Mouse (Mus musculus): ENCODE results near the gene Tspan11. TPM values are rescaled to one million over a fixed set of nuclear protein-coding genes. Genes with fewer than 3 reads are reported as not detected.
A peak's percentile ranks its signal among the peaks of the same experiment; 100 is the strongest.

The Tspan11 gene
- polyA plus RNA-seq, 1 experiment: 0.99 TPM

GRCm38 (mm10) chr6:127970120-127970519, 82.7 kb downstream of the Tspan11 start:
- Histone ChIP-seq H3K79me3 (ENCODE audit: low read depth) (no peaks in the 10 kb centered on the region), H3K4me3 (ENCODE audit: insufficient read depth, poor library complexity, severe bottlenecking) (no peak overlapping the region), H3ac (ENCODE audit: control insufficient read depth, insufficient read length, low read depth) (no peak overlapping the region), H3K36me3 (ENCODE audit: control insufficient read depth, insufficient read depth) (no peaks in the 10 kb centered on the region), H3K27me3 (ENCODE audit: control insufficient read depth, insufficient read depth, insufficient read length) (no peaks in the 10 kb centered on the region), H3K79me2 (ENCODE audit: control insufficient read depth, insufficient read depth) (no peaks in the 10 kb centered on the region)
- TF ChIP-seq CTCF (IDR thresholded peaks at IDR 0.05; ENCODE audit: control insufficient read depth, insufficient read depth, insufficient read length) (peak; percentile 90), CEBPB (IDR thresholded peaks at IDR 0.05; ENCODE audit: low read depth) (no peak)

- no peaks in the 10 kb centered on the region for H3K36me3 ChIP-seq (ENCODE audit: control insufficient read depth, insufficient read depth)
- no peaks in the 10 kb centered on the region for H3K79me3 ChIP-seq (ENCODE audit: low read depth)
- no peaks in the 10 kb centered on the region for H3K79me2 ChIP-seq (ENCODE audit: control insufficient read depth, insufficient read depth)
- TF ChIP-seq CEBPB (IDR thresholded peaks at IDR 0.05; ENCODE audit: low read depth) (no peak), MYOG (IDR thresholded peaks at IDR 0.05; ENCODE audit: control insufficient read depth, extremely low read depth, insufficient read length) (no peak), MYOD1 (IDR thresholded peaks at IDR 0.05; ENCODE audit: control insufficient read depth, insufficient read length, low read depth) (no peak), CTCF (IDR thresholded peaks at IDR 0.05; ENCODE audit: control insufficient read depth, insufficient read depth, insufficient read length) (no peak), FOSL1 (IDR thresholded peaks at IDR 0.05; ENCODE audit: insufficient read depth, low read length, poor library complexity, severe bottlenecking) (no peak), USF1 (IDR thresholded peaks at IDR 0.05; ENCODE audit: low read depth) (no peak), MAX (IDR thresholded peaks at IDR 0.05) (no peak)
- H3K4me3 ChIP-seq (ENCODE audit: insufficient read depth, poor library complexity, severe bottlenecking): no peak overlapping the region
- H3K27me3 ChIP-seq (ENCODE audit: control insufficient read depth, insufficient read depth, insufficient read length): no peaks in the 10 kb centered on the region
- no peak overlapping the region for H3ac ChIP-seq (ENCODE audit: control insufficient read depth, insufficient read length, low read depth)
Measured at GRCm38 (mm10) chr6:127970848-127971247, 83.5 kb downstream of the Tspan11 start.

DNA sequence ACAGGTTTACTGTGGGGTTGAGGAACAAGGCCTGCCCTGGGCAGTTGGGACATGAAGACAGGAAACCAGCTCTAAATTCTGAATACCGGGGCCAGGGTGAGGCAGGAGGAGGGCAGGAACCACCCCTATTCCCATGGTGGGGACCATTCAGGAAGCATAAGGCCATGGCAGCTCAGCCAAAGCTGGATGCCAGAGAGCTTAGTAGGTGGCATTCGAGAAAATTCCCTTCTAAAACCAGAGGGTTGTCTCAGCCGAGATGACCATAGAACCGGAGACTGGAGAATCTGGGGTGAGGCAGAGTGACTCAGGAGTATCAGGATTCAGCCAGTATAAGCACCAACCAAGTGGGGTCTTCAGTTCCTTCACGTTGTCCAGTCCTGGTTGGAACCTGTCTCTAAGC, 84.5 kb downstream of the Tspan11 start:
- H3K79me3 ChIP-seq (ENCODE audit: low read depth): no peaks in the 10 kb centered on the region
- H3ac ChIP-seq (ENCODE audit: control insufficient read depth, insufficient read length, low read depth): no peak overlapping the region
- no peak overlapping the region for H3K4me3 ChIP-seq (ENCODE audit: insufficient read depth, poor library complexity, severe bottlenecking)
- no peaks in the 10 kb centered on the region for H3K36me3 ChIP-seq (ENCODE audit: control insufficient read depth, insufficient read depth)
- TF ChIP-seq FOSL1 (IDR thresholded peaks at IDR 0.05; ENCODE audit: insufficient read depth, low read length, poor library complexity, severe bottlenecking): no peak
- TF ChIP-seq MYOD1 (IDR thresholded peaks at IDR 0.05; ENCODE audit: control insufficient read depth, insufficient read length, low read depth): no peak
- TF ChIP-seq USF1 (IDR thresholded peaks at IDR 0.05; ENCODE audit: low read depth): no peak
- TF ChIP-seq CTCF (IDR thresholded peaks at IDR 0.05; ENCODE audit: control insufficient read depth, insufficient read depth, insufficient read length): no peak
- TF ChIP-seq CEBPB (IDR thresholded peaks at IDR 0.05; ENCODE audit: low read depth): no peak
- TF ChIP-seq MAX (IDR thresholded peaks at IDR 0.05): no peak
- no peak for TF ChIP-seq MYOG (IDR thresholded peaks at IDR 0.05; ENCODE audit: control insufficient read depth, extremely low read depth, insufficient read length)
- H3K27me3 ChIP-seq (ENCODE audit: control insufficient read depth, insufficient read depth, insufficient read length): no peaks in the 10 kb centered on the region
- no peaks in the 10 kb centered on the region for H3K79me2 ChIP-seq (ENCODE audit: control insufficient read depth, insufficient read depth)

DNA sequence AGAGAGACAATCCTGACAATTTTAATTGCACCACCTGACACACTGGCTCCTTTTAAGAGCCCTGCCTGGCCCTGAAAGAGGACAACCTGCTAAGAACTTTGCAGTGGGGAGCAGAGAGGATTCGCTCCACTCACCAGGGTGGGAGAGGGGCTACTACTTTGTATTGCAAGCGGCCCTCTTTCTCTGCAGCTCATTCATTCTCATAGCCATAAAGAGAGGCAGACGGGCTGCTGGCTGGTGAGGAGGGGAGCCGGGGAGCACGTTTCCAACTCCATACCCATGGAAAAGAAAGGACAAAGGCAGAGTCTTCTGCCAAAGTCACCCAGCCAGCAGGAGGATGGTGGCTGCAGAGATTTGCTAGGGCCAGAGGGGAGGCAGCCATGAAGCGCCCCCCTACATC, 86.2 kb downstream of the Tspan11 start:
- Histone ChIP-seq H3K4me3 (ENCODE audit: insufficient read depth, poor library complexity, severe bottlenecking) (no peak overlapping the region), H3K79me3 (ENCODE audit: low read depth) (no peaks in the 10 kb centered on the region), H3K36me3 (ENCODE audit: control insufficient read depth, insufficient read depth) (no peaks in the 10 kb centered on the region), H3K27me3 (ENCODE audit: control insufficient read depth, insufficient read depth, insufficient read length) (no peaks in the 10 kb centered on the region), H3ac (ENCODE audit: control insufficient read depth, insufficient read length, low read depth) (no peak overlapping the region), H3K79me2 (ENCODE audit: control insufficient read depth, insufficient read depth) (no peaks in the 10 kb centered on the region)
- TF ChIP-seq USF1 (IDR thresholded peaks at IDR 0.05; ENCODE audit: low read depth) (no peak), MAX (IDR thresholded peaks at IDR 0.05) (no peak), MYOG (IDR thresholded peaks at IDR 0.05; ENCODE audit: control insufficient read depth, extremely low read depth, insufficient read length) (no peak), CTCF (IDR thresholded peaks at IDR 0.05; ENCODE audit: control insufficient read depth, insufficient read depth, insufficient read length) (no peak), MYOD1 (IDR thresholded peaks at IDR 0.05; ENCODE audit: control insufficient read depth, insufficient read length, low read depth) (no peak), FOSL1 (IDR thresholded peaks at IDR 0.05; ENCODE audit: insufficient read depth, low read length, poor library complexity, severe bottlenecking) (no peak), CEBPB (IDR thresholded peaks at IDR 0.05; ENCODE audit: low read depth) (no peak)

DNA sequence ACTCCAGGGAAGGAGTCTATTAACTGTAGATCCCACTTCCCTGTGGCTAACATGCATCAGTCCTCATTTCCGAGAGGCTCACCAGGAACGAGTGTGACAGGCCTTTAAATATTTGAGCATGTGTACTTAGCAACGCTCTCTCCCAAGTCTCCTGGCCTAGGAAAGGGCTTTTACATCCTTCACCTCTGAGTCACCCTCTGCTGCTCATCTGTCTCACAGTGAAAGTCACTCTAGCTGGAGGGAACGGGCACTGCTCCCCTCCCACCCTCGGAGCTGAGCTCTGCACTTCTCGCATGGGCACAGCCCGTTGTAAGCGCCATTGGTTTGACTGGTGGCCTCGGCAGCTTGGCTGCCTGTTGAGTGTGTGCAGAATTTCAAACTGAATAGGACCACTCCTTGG, 86.6 kb downstream of the Tspan11 start:
- no peaks in the 10 kb centered on the region for H3K79me2 ChIP-seq (ENCODE audit: control insufficient read depth, insufficient read depth)
- no peak overlapping the region for H3K4me3 ChIP-seq (ENCODE audit: insufficient read depth, poor library complexity, severe bottlenecking)
- H3ac ChIP-seq (ENCODE audit: control insufficient read depth, insufficient read length, low read depth): no peak overlapping the region
- H3K79me3 ChIP-seq (ENCODE audit: low read depth): no peaks in the 10 kb centered on the region
- H3K36me3 ChIP-seq (ENCODE audit: control insufficient read depth, insufficient read depth): no peaks in the 10 kb centered on the region
- TF ChIP-seq MAX (IDR thresholded peaks at IDR 0.05) (peak; percentile 85), USF1 (IDR thresholded peaks at IDR 0.05; ENCODE audit: low read depth) (no peak), CEBPB (IDR thresholded peaks at IDR 0.05; ENCODE audit: low read depth) (no peak), MYOG (IDR thresholded peaks at IDR 0.05; ENCODE audit: control insufficient read depth, extremely low read depth, insufficient read length) (no peak), MYOD1 (IDR thresholded peaks at IDR 0.05; ENCODE audit: control insufficient read depth, insufficient read length, low read depth) (peak; percentile 18), CTCF (IDR thresholded peaks at IDR 0.05; ENCODE audit: control insufficient read depth, insufficient read depth, insufficient read length) (no peak)
- no peaks in the 10 kb centered on the region for H3K27me3 ChIP-seq (ENCODE audit: control insufficient read depth, insufficient read depth, insufficient read length)

DNA sequence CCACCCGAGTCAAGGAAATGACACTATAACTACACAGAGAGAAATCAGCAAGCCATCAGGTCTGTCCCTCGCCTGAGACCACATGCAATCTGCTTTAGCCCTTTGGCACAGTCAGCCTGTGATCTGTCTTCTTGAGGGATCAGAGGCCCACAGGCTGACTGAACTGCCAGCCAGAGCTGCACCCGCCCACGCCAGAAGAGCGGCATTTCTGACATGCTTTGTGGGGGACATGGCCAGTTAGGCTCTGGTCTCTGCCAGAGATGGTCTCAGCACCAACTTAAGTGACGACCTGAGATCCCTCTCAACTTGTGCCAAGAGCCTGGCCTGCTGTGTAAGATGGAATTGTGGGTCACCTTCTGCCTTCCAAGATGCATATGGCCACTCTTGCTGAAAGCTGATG, 89.3 kb downstream of the Tspan11 start:
- TF ChIP-seq USF1 (IDR thresholded peaks at IDR 0.05; ENCODE audit: low read depth) (no peak), MAX (IDR thresholded peaks at IDR 0.05) (no peak), CTCF (IDR thresholded peaks at IDR 0.05; ENCODE audit: control insufficient read depth, insufficient read depth, insufficient read length) (no peak), CEBPB (IDR thresholded peaks at IDR 0.05; ENCODE audit: low read depth) (no peak), FOSL1 (IDR thresholded peaks at IDR 0.05; ENCODE audit: insufficient read depth, low read length, poor library complexity, severe bottlenecking) (no peak), MYOD1 (IDR thresholded peaks at IDR 0.05; ENCODE audit: control insufficient read depth, insufficient read length, low read depth) (no peak), MYOG (IDR thresholded peaks at IDR 0.05; ENCODE audit: control insufficient read depth, extremely low read depth, insufficient read length) (no peak)
- H3K27me3 ChIP-seq (ENCODE audit: control insufficient read depth, insufficient read depth, insufficient read length): no peaks in the 10 kb centered on the region
- no peak overlapping the region for H3ac ChIP-seq (ENCODE audit: control insufficient read depth, insufficient read length, low read depth)
- H3K36me3 ChIP-seq (ENCODE audit: control insufficient read depth, insufficient read depth): no peaks in the 10 kb centered on the region
- no peaks in the 10 kb centered on the region for H3K79me3 ChIP-seq (ENCODE audit: low read depth)
- H3K79me2 ChIP-seq (ENCODE audit: control insufficient read depth, insufficient read depth): no peaks in the 10 kb centered on the region
- H3K4me3 ChIP-seq (ENCODE audit: insufficient read depth, poor library complexity, severe bottlenecking): no peak overlapping the region

Measured in C2C12 (cell line).